Mouse (Mus musculus) small intestine, adult 2 months (tissue): ENCODE measurements around the gene Nudt2.

Experiments
- CTCF ChIP-seq: fragments of 200-500 bp; IDR thresholded peaks from 2 replicates; pipeline ENCODE4 v1.5.1; 2012; ENCODE audit warnings: low read depth, mild to moderate bottlenecking, control low read depth, inconsistent platforms, low read length, moderate library complexity, mixed read lengths; ENCODE audit not compliant: insufficient replicate concordance, insufficient read length; ENCODE audit errors: extremely low read depth
- POLR2A ChIP-seq: fragments of 200-500 bp; IDR thresholded peaks from 2 replicates; pipeline ENCODE4 v1.6.1; 2012; ENCODE audit warnings: low read depth, mild to moderate bottlenecking, control low read depth, inconsistent platforms, low read length, moderate library complexity

DNA sequence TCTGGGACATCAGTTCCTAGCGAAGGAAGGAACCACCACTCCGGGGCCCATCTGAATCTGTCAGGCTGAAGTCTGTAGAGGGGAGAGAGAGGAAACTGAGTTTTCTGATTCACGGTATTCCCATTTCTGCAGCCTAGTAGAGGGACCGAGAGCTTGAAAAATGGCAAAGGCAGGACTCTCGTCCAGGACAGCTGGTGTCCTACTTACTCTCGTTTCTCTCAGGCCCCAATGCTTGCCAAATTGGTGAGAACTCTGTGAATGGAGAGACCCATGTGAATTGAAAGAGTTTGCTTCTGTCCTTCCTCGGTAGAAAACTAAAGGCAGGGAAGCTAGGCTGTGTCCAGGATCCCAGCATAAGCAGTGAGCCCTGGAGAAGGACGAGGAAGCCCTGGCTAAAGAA, 34.7 kb downstream of the Nudt2 start:
- TF ChIP-seq POLR2A (no peak), CTCF (no peak)
